Mouse (Mus musculus) 416B (cell line): Measurements from ENCODE around the gene Psme2b.
A peak's percentile ranks its signal among the peaks of the same experiment; 100 is the strongest.
"Not testable (repeated sequence)": the region's sequence is repeated elsewhere in the genome, so short reads cannot be mapped to it uniquely, and the experiment has no call there.

ENCODE experiments used
- DNase-seq: peaks from one replicate; pipeline ENCODE4 v3.0.0; 2011; ENCODE audit warnings: low read depth

The Psme2b gene

GRCm38 (mm10) chr11:48946090-48946489 lies at the start of gene Psme2b:
Gene Psme2b, minus strand, starts transcription at chr11:48946190.
- DNase-seq: not testable (repeated sequence)

GRCm38 (mm10) chr11:48994018-48994417 lies 48.0 kb upstream of the Psme2b start, which contains the start of gene Tgtp1:
Gene Tgtp1, minus strand, starts transcription at chr11:48994172.
- DNase-seq: peak; percentile 11

GRCm38 (mm10) chr11:48993296-48993695 lies 47.3 kb upstream of the Psme2b start:
- not testable (repeated sequence) for DNase-seq

- DNase-seq: not testable (repeated sequence)
Measured at GRCm38 (mm10) chr11:48991740-48992520, 45.9 kb upstream of the Psme2b start, which contains the start of gene Gm12185. Gene Gm12185, minus strand, starts transcription at chr11:48992226.

- DNase-seq: not testable (repeated sequence)
Measured at GRCm38 (mm10) chr11:48989981-48990380, 44.0 kb upstream of the Psme2b start.

- not testable (repeated sequence) for DNase-seq
Measured at GRCm38 (mm10) chr11:48988219-48988618, 42.2 kb upstream of the Psme2b start.

- not testable (repeated sequence) for DNase-seq
Measured at GRCm38 (mm10) chr11:48982848-48983247, 36.9 kb upstream of the Psme2b start.

- not testable (repeated sequence) for DNase-seq
Measured at GRCm38 (mm10) chr11:48980052-48980451, 34.1 kb upstream of the Psme2b start.

GRCm38 (mm10) chr11:48979251-48979650 lies 33.3 kb upstream of the Psme2b start, which contains the start of gene 9930111J21Rik1:
Gene 9930111J21Rik1, minus strand, starts transcription at chr11:48979398.
- not testable (repeated sequence) for DNase-seq

- DNase-seq: not testable (repeated sequence)
Measured at GRCm38 (mm10) chr11:48978240-48978939, 32.4 kb upstream of the Psme2b start, which contains the start of gene Olfr56. Gene Olfr56, plus strand, starts transcription at chr11:48978889.

GRCm38 (mm10) chr11:48974686-48975085 lies 28.7 kb upstream of the Psme2b start:
- DNase-seq: not testable (repeated sequence)

- not testable (repeated sequence) for DNase-seq
Measured at GRCm38 (mm10) chr11:48939286-48939685, 6.7 kb downstream of the Psme2b start.

- DNase-seq: not testable (repeated sequence)
Measured at GRCm38 (mm10) chr11:48935291-48935690, 10.7 kb downstream of the Psme2b start.

- not testable (repeated sequence) for DNase-seq
Measured at GRCm38 (mm10) chr11:48933923-48934322, 12.1 kb downstream of the Psme2b start.

- DNase-seq: not testable (repeated sequence)
Measured at GRCm38 (mm10) chr11:48933422-48933821, 12.6 kb downstream of the Psme2b start.

- DNase-seq: not testable (repeated sequence)
Measured at GRCm38 (mm10) chr11:48928068-48928467, 17.9 kb downstream of the Psme2b start.

- not testable (repeated sequence) for DNase-seq
Measured at GRCm38 (mm10) chr11:48926437-48926836, 19.6 kb downstream of the Psme2b start.

GRCm38 (mm10) chr11:48923818-48924217 lies 22.2 kb downstream of the Psme2b start:
- not testable (repeated sequence) for DNase-seq

GRCm38 (mm10) chr11:48918380-48918779 lies 27.6 kb downstream of the Psme2b start:
- no peak for DNase-seq

GRCm38 (mm10) chr11:48913611-48914010 lies 32.4 kb downstream of the Psme2b start:
- no peak for DNase-seq

GRCm38 (mm10) chr11:48908459-48908858 lies 37.5 kb downstream of the Psme2b start:
- peak; percentile 67 for DNase-seq

- no peak for DNase-seq
Measured at GRCm38 (mm10) chr11:48902021-48902420, 44.0 kb downstream of the Psme2b start, which contains the start of gene Gm5431. Gene Gm5431, minus strand, starts transcription at chr11:48902214.
